Mouse (Mus musculus) thymus, postnatal 4 days (tissue): ENCODE measurements around the gene Olfr933.

Experiments
- DNase-seq: peaks from one replicate; pipeline ENCODE4 v3.0.0; 2021

Gene Olfr933

DNA sequence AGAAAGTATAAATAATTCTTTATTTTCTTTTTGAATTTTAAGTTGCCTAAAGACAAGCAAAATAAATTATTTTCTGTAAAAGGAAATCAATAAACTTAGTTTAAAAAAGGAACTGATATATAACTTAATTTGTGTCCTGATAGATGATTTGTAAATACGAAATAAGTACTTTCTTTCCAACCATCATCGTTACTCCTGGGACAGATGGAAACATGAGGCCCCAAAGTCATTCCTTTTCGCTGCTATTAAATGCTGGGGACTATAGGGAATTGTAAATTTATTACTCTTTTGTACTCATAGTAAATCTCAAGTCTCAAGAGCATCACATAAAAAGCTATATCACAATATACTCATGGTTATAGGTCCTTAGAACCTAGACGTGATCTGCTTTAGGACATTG, at the start of gene Olfr933:
Olfr933 (plus strand) TSS at position 301 of the 400 bp plus-strand sequence.
- DNase-seq = no peak

DNA sequence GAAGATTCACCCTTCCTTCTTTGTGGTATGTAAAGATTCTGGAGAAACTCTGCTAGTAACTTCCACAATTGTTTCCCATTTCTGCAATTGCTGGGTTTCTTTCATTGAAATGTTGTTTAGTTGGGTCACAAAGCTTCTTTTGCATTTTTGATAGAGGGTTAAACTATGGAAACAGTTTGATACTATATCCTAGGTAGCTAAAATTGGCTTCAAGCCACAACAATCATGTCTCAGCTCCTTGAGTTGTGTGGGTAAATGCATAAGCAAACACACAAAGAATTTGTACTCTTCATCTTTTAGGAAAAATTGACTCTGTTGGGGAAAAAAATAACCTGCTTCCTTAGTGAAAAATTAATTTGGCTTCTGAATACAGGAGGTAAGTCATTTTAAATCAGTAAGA, 42.6 kb upstream of the Olfr933 start, which contains the start of gene Olfr930:
Olfr930 (plus strand) TSS at position 301 of the 400 bp plus-strand sequence.
- DNase-seq = no peak

DNA sequence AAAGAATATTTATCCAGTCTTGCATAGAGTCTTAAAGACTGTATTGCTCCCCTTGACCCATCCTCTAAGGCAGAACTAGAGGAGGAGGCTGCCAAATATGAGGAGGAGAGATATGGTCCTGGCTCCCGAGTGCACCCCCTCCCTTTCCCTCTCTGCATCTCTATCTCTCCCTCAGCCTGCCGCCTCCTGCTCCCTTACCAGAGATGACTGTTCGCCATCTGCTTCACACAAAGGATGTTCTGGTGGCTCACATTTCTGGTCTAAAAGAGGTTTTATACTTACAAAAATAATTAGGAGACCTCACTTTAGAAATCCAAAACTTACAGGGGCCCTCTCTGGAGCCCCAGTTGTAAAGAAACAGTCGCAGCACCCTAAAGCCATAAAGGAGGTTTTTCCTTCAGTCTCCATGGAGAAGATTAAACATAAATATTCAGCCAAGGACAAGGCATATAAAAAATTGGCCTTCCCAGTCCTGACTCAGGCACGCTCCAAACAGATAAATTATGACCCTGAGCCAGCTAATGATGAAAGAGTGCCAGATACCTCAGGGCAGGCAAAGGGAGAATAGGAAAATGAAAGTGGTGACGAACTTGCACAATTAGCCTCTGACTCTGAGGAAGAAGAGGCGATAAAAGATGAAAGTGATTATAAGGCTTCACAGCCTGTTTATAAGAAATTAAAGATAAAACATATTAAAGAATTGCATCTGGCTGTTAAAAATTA, 18.6 kb upstream of the Olfr933 start:
- DNase-seq = no peak

DNA sequence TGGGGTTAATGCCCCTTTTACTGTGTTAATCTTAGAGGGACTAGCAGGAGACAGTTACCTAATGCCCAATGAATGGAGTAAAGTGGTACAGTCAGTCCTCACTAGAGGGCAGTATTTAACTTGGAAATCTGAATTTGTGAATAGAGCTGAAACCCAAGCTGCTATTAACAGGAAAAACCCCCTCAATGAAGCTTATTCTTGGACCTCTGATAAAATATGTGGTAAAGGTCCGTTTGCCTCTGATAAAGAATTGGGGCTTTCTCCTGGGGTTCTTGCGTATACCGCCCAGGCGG, 18.0 kb upstream of the Olfr933 start:
- DNase-seq = no peak

DNA sequence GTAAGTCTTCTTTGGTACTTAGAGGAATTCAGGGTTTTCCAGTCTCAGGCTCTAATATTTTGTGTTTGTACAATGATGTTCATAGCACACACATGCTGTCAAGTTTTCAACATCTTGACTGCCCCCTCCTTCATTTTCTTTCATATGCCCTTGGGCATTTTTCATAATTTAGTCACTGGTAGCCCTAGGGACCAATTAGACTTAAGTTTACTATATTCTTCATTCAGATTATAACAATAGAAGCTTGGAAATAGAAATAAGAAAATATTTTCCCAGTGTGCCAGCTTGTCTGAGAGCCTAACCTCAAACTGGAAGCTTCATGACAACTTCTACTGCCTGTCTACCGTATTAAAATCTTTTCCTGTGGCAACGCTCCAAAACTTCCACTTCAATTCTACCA, 16.1 kb downstream of the Olfr933 start, which contains the start of gene Olfr934:
Olfr934 (minus strand) TSS at position 101 of the 400 bp plus-strand sequence.
- DNase-seq = no peak

DNA sequence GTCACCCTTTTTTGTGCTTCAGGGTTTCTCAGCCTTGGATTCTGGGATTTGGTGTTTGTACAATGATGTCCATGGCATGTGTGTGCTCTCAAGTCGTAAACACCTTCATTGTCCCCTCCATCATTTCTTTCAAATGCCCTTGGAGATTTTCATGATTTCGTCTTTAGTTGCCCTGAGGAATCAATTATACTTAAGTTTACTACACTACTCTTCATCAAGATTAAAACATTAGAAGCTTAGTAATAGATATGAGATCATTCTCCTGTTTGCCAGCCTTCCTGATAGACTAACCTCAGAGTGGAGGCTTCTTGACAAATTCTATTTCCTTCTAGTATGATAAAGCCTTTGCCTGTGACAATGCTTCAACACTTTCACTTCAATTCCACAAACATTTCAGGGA, 27.5 kb downstream of the Olfr933 start, which contains the start of gene Olfr935:
Olfr935 (minus strand) TSS at position 101 of the 400 bp plus-strand sequence.
- DNase-seq = no peak

DNA sequence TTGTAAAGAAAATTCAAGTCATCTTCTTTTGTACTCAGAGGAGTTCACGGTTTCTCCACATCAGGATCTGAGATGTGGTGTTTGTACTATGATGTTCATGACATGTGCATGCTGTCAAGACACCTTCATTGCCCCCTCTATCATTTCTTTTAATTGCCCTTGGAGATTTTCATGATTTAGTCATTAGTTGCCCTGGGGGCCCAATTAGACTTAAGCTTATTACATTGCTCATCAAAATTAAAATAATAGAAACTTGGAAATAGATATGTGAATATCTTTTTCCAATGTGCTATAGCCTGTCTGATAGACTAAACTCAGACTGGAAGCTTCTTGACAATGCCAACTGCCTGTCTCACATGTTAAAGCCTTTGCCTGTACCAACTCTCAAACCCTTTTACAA, 51.2 kb downstream of the Olfr933 start, which contains the start of gene Olfr146:
Olfr146 (minus strand) TSS at position 101 of the 400 bp plus-strand sequence.
- DNase-seq = no peak
